Mouse (Mus musculus): ENCODE measurements at regions not wholly inside any gene's neighbourhood (a gene's known extent, or its start where the extent isn't known, plus 50 kb on each side); places are given as distances from the start of the nearest gene placed in this dataset.

DNA sequence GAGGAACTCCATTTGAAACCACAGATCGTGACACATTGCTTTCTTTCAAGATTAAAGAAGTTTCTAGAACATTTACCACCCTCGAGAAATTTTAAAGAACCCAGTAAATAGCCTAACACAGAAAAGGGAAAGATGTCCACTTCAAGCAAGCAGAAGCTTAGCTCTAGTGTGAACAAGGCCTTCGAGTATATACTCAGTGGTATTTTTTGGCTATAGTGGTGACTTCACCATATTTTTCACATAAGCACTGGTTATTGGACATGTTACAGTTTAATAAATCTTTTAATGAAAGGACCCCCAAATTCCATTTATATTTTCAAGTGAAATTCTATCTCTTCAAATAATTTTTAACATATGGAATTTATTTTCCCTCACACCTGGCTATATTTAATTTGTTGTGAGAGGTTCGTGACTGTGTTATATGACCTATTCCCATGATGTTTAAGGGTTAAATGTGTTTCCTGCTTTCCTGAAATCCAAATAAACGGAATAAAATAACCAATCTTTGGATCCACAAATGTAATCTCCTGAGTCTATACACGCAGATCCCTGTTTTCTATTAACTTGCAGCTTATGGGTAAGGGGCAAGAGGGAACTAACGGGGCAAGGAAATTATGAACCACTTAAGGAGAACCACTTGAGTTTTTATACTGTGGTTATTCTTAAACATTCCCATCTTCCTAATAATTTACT lies 60.6 kb upstream of the Tas2r134 start:
- DNase-seq (ENCODE audit: low read depth, low spot score): no peak

DNA sequence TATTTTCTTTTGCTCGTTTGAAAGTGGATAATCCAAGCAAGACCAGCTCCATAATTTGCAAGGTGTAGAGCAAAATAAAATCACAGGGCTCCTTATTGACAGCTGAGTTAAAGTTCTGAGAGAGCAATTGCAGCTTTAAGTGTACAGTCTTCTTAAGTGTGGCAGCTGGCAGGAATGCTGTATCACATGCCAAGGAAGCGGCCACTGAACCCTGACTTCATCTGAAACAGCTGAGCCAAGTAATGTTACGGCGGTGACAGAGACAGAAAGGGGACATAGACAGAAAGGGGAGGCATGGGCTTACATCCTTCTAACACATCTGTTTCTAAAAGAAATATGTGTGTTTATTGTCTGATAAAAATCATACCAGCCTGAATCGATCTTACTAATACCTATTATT lies 63.4 kb upstream of the Tas2r134 start:
- no peak for DNase-seq (ENCODE audit: low read depth, low spot score)

DNA sequence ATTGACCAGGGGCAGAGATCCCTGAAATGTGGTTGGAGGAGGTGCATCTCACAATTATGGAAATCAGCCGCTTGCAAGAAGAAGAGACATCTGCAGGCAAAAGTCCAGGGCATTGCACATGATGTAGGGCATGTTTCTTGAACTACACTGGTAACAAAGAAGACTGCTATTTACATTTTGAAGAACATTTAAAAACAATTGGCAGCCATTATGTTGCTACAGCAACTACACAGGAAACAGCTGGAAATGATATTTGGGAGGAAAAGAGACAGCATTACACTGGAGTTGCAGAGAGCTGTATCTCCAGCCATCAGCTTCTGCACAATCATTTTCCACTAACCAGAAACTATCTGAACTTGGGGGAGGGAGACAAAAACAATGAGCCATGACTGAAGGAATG lies 64.1 kb upstream of the Tas2r134 start:
- no peak for DNase-seq (ENCODE audit: low read depth, low spot score)

DNA sequence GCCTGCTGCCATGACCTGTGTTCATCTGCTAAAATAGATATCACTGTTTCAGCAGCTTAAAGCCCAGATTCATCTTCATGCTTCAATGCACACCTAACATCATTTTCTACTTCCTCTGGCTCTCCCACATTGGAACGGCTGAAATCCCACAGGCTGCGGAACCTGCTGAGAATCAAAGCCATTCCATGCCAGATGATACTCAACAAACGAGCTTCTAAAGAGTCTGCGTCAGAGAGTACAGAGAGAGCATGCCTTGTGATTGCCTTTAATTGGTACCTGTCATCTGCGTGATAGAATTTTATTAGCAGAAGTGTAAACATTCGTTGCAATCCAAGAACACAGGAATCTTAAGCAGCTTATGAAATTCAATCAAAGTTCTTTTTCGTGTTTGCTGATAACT lies 76.4 kb upstream of the Tas2r134 start:
- DNase-seq (ENCODE audit: low read depth, low spot score): peak; percentile 36

GRCm38 (mm10) chr2:51549125-51549524 lies 78.2 kb upstream of the Tas2r134 start:
- no peak for DNase-seq (ENCODE audit: low read depth, low spot score)

- DNase-seq (ENCODE audit: low read depth, low spot score): no peak
Measured at GRCm38 (mm10) chr2:51546181-51546580, 81.1 kb upstream of the Tas2r134 start.

GRCm38 (mm10) chr2:51543949-51544348 lies 83.4 kb upstream of the Tas2r134 start:
- DNase-seq (ENCODE audit: low read depth, low spot score): no peak

DNA sequence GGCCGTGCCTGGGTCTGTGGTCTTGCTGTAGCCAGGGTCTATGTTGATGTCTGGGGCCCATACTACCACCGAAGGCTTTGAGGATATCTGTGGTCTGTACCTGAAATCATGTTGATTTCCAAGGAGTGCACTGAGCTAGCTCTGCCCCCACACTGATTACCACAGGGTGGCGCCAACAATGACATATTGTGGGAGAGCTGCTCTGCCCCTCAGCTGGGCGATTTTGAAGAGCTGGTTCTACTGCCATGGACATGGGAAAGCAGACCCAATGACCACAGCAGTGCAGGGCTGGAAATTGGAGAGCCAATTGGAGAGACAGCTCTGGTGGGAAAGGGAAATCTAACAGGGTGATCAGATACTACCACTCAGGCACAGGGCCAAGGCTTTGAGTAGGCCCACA lies 85.0 kb upstream of the Tas2r134 start:
- DNase-seq (ENCODE audit: low read depth, low spot score): no peak

DNA sequence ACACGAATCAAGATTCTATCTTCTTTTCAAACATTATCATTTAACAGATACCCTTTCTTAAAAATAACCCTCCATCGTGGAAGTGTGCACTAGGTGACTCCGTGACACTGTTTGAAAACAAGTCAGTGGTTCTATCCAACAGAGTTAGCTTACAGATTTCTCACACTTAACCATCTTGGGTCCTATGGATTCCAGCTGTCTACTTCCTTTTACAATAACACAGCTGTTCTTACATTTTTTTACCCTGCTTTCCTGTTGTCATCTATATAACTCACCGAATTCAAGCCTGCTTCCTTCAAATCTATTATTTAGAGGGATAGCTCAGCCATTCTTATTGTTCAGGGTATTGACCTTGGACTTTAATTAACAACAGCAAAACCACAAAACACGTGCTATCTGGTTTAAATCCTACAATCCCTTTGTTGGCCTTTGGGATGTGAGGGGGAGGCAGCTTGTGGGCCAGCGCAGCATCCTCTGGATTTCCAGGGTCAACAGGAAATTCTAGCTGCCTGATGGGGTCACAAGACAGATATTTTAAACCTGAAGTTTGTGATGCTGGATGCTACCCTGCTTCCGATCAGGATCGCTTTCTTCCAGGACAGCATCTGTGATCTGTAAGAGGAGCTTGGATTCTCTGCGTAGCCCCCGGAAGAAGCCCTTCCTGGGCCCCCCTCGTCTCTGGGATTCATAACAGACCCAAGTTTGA lies 94.4 kb upstream of the Tas2r134 start:
- no peak for DNase-seq (ENCODE audit: low read depth, low spot score)

DNA sequence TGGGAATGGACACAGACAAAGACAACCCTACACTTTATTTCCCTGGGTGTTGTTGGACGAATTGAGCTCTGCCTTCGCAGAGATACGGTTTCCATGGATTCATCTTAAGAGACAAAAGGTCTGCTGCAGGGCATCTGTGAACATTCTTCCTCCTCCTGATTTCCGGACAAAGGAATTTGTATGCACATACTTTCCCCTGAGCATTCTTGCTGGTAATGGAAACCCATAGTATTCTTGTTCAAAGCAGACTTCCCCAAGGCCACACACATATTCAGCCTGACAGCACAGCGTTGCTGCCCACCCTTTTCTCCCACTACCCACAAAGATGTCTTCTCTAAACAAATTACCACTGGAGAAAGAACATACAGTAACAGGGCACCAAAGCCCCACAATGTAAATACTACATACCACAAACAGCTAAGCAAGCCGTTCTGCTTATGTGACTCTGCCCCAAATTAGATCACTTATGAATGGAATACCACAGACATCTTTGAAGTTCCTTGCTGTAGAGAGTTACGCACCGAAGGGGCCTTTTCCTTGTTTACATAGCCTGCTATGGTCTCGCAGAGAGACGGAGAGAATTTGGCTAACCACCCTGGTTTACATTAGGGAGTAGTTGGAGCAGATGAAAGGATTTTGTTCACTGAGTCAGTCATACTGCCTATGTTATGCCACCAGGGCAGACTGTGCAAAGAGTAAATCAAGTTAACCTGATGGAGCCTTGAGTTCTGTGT lies 96.0 kb upstream of the Tas2r134 start:
- no peak for DNase-seq (ENCODE audit: low read depth, low spot score)

DNA sequence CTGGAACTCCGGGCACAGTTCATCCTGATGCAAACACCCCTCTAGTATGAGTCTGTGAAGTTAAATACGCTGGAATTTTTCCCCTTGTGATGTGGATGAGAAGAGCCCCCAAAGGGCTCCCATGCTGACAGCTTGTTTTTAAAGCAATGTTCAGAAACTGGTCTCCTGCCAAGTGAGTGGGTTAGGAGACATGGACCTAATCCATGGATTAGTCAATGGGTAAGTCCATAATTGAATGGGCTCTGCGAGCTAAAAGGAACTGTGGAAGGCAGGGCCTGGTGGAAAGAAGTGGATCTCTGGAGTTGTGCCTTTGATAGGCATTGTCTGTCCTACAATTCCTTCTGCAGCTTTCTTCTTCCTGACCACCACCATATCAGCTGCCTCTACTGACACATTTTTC lies 104.5 kb upstream of the Tas2r134 start:
- no peak for DNase-seq (ENCODE audit: low read depth, low spot score)

DNA sequence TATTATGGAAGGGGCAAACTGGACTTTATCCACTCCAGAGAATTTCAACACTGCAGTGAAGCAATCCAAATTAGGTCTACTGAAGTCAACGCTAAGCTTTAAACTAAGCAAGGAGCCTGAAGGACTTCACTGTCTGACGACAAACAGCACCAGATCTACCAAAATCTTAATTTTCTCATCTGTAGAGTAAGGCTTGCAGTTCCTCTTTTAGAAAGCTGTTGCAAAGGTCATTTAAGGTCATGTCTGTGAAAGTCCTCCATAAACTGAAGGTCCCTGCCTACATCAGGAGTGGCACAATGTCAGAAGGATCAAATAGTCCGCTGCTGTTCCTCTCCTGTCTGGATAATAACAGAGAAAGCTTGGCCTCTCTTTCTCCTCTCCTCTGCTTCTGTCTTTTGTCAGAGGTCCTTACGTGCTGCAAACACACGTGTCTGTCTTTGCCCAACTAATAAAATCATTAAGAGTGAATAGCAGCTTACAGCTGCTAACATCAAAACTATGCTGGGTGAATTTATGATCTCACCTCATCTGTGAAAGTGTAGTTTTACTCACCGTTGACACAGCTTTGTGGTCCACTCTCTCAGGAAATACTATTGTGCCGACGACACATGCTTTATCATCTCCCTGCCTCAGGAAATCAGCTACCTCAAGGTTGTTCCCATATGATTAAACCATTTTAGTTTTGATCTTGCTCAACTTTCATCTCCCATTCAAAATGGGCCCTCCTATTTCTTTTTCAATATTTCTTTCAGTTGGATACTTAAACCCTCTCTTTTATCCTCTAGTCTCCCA lies 117.9 kb upstream of the Tas2r134 start:
- DNase-seq (ENCODE audit: low read depth, low spot score): no peak

DNA sequence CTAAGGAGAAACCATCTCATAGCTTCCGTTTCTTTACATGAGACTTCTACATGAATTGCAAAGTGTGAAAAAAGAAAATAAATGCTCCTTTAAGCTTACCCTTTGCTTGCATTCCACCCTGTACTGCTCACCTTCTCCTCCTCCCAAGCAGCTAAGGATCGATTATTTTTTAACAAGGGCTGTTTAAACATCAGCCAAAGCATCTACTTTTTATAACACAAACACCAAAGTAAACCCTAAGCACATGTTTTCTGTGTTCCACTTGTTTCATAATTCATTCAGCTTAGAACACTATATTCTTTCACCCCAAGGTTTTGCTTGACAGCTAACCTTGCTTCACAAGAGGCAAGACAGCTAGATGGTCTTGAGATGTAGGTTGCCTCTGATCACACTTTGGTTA lies 129.4 kb upstream of the Tas2r134 start:
- DNase-seq (ENCODE audit: low read depth, low spot score): no peak

- no peak for DNase-seq (ENCODE audit: low read depth, low spot score)
Measured at GRCm38 (mm10) chr2:51473753-51474152, 153.6 kb upstream of the Tas2r134 start.

DNA sequence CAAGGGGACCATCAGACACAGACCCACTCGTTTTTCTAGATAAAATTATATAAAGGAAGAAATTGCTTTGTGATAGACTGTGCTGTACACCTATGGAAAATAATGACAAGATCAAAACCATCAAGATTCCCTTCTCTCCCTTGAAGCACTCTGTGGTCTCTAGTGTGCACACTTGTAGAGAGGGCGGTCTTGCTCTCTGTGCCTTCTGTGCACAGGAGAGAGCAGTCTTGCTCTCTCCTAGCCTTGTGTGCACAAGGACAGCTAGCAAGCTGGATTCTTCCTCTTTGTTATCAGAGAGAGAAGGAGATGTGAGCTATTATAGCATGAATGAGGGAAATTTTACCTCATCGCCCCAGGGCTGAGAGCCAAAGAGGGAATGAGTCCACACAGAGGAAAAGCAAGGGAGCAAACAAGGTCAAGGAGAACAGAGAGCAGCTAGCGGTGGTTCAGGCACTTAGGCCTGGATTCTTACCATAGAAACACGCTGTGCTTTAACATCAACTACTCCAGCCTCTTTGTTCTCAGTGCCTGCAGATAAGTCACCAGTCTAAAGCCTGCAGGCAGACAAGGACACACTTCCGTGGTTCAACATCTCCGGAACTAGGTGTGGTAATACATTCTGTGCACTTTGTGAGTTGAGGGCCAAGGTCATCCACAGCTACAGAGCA lies 160.2 kb upstream of the Tas2r134 start:
- no peak for DNase-seq (ENCODE audit: low read depth, low spot score)

- no peak for DNase-seq (ENCODE audit: low read depth, low spot score)
Measured at GRCm38 (mm10) chr2:51466003-51466402, 161.3 kb upstream of the Tas2r134 start.

DNA sequence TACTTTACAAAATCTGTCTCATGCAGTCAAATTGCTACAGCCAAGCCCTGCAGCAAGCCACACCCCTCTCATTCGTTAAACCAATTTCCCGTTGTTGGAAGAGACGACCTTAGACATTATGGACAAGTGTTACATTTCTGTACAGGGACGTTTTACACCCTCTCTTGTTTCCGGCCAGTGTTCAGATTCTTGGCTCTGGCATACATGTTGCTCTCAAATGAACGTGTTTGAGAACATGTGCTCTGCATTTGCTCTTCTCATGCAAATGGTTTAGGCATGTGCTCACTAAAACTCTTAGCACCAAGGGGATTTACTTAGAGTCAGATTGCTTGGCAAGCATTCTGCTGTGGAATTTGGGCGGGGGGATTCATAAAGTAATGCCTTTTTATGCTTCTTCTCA lies 161.7 kb upstream of the Tas2r134 start:
- DNase-seq (ENCODE audit: low read depth, low spot score): no peak

DNA sequence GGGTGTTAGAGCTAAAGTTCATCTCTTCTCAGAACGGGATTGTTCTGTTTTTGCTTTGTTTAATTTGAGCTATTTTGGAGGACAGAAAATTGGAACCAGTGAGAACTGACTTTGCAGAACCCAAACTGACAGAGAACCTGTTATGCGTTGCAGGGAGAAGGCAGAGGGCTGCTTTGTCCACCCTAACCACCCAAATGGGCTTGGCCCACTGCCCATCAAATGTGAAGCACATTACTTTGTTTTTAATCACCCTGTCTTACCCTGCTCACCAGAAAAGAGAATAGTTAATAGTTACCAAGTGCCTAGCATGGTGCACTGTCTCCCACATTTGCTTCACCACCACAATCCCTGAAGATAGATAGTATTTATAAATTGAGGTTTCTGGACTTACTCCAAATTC lies 163.0 kb upstream of the Tas2r134 start:
- DNase-seq (ENCODE audit: low read depth, low spot score): no peak

GRCm38 (mm10) chr2:51460896-51461295 lies 166.4 kb upstream of the Tas2r134 start:
- no peak for DNase-seq (ENCODE audit: low read depth, low spot score)

DNA sequence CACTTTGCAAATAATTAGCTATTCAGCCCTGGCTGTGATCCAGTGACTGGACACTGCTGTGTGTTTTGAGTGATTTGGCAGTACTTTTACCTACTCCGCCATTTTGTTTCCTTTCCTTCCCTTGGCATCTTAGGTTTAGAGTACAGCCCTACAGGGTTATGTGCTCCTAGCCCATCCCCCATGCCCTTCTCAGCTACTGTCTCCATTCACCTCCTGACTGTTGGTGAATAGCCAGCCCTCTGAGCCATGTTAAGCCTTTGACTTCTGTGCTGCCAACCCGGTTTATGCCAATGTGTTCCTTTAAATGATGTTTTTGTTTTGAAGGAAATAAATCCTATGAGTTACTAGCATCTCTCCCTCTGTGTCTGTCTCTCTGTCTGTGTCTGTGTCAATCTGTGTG lies 167.8 kb upstream of the Tas2r134 start:
- DNase-seq (ENCODE audit: low read depth, low spot score): no peak

GRCm38 (mm10) chr2:51457717-51458116 lies 169.6 kb upstream of the Tas2r134 start:
- no peak for DNase-seq (ENCODE audit: low read depth, low spot score)

Measured in brain, embryonic 18.5 days (tissue).